Mouse (Mus musculus): ENCODE data around the gene Ccnd2. TPM values are rescaled to one million over a fixed set of nuclear protein-coding genes. Genes with fewer than 3 reads are reported as not detected.

Gene Ccnd2
- polyA plus RNA-seq, 1 experiment from 2014 or later: 286 TPM

- Histone ChIP-seq H3K27me3 (replicated peaks; ENCODE audit: insufficient read depth, low read length) (no peaks in the 10 kb centered on the region), H3K9ac (replicated peaks; ENCODE audit: low read depth) (no peak overlapping the region), H3K4me2 (replicated peaks; ENCODE audit: low read depth, low read length) (no peak overlapping the region), H3K9me3 (ENCODE audit: low read length) (no peaks in the 10 kb centered on the region), H3K27ac (ENCODE audit: low read length) (no peak overlapping the region), H3K36me3 (ENCODE audit: insufficient read depth, low read length) (0 out of 2 replicates have a peak, but pooled peaks cover 2% of the 10 kb centered on the region), H3K4me3 (ENCODE audit: low read depth, low read length) (no peak overlapping the region), H3K4me1 (ENCODE audit: insufficient read depth, low read depth, low read length) (no peaks in the 10 kb centered on the region)
- no peak for DNase-seq (ENCODE audit: low spot score)
- ATAC-seq: no peak
- 51% methylated on average over 4 of the region's 4 CpGs for WGBS
- peak; percentile 37 for TF ChIP-seq CTCF (IDR thresholded peaks at IDR 0.05)
- TF ChIP-seq EP300 (IDR thresholded peaks at IDR 0.05): no peak
Observed at GRCm38 (mm10) chr6:127086739-127087138, 65.3 kb downstream of the Ccnd2 start.

DNA sequence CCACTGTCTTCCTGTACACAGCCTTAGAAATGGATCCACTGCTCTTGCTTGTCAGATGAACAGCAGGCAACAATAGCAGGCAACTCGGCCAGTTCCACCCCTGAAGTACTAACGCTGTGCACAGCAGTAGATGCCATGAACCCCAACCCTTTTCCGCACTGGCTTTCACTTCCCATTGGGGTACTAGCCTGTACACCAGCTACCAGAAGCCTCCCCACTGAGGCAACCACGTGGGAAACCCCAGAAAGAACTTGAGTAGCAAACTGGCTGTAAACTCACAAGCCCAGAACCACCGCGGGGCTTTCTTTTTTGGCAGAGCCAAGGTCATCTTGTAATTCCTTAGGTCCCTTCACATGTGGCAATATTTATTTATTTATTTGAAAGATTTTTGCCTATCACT lies 70.2 kb downstream of the Ccnd2 start:
- Histone ChIP-seq H3K9ac (replicated peaks; ENCODE audit: low read depth) (no peak overlapping the region), H3K4me1 (ENCODE audit: insufficient read depth, low read depth, low read length) (no peaks in the 10 kb centered on the region), H3K27me3 (replicated peaks; ENCODE audit: insufficient read depth, low read length) (peaks cover 19% of the 10 kb centered on the region), H3K27ac (ENCODE audit: low read length) (no peak overlapping the region), H3K36me3 (ENCODE audit: insufficient read depth, low read length) (no peaks in the 10 kb centered on the region), H3K4me2 (replicated peaks; ENCODE audit: low read depth, low read length) (no peak overlapping the region), H3K9me3 (ENCODE audit: low read length) (no peaks in the 10 kb centered on the region), H3K4me3 (ENCODE audit: low read depth, low read length) (no peak overlapping the region)
- DNase-seq (ENCODE audit: low spot score) (no peak), ATAC-seq (no peak)
- WGBS: 71% methylated on average over 6 of the region's 6 CpGs
- no peak for TF ChIP-seq EP300 (IDR thresholded peaks at IDR 0.05)
- TF ChIP-seq CTCF (IDR thresholded peaks at IDR 0.05): no peak

GRCm38 (mm10) chr6:127079867-127080731 lies 71.9 kb downstream of the Ccnd2 start:
- H3K4me3 ChIP-seq (ENCODE audit: low read depth, low read length): peak overlapping the region; percentile 33
- no peak overlapping the region for H3K27ac ChIP-seq (ENCODE audit: low read length)
- H3K4me2 ChIP-seq (replicated peaks; ENCODE audit: low read depth, low read length): peak overlapping the region; percentile 69
- peak; percentile 70 for DNase-seq (ENCODE audit: low spot score)
- H3K4me1 ChIP-seq (ENCODE audit: insufficient read depth, low read depth, low read length): no peaks in the 10 kb centered on the region
- peak; percentile 71 for ATAC-seq
- no peaks in the 10 kb centered on the region for H3K9me3 ChIP-seq (ENCODE audit: low read length)
- H3K27me3 ChIP-seq (replicated peaks; ENCODE audit: insufficient read depth, low read length): peaks cover 19% of the 10 kb centered on the region
- TF ChIP-seq CTCF (IDR thresholded peaks at IDR 0.05) (peak; percentile 63), EP300 (IDR thresholded peaks at IDR 0.05) (no peak)
- H3K9ac ChIP-seq (replicated peaks; ENCODE audit: low read depth): no peak overlapping the region
- 3% methylated on average over 45 of the region's 59 CpGs for WGBS
- no peaks in the 10 kb centered on the region for H3K36me3 ChIP-seq (ENCODE audit: insufficient read depth, low read length)

Other genes with a start within 250 kb of the Ccnd2 start
- gene Dyrk4, start 230.4 kb downstream of the Ccnd2 start, polyA plus RNA-seq (2015; fragmentation: Nextera tagmentation; extraction: Ambion mirVana): 0.23 and 0.37 TPM in 2 replicates
- gene Rad51ap1, start 212.6 kb downstream of the Ccnd2 start, polyA plus RNA-seq (2015; fragmentation: Nextera tagmentation; extraction: Ambion mirVana): 5.3 and 7.5 TPM in 2 replicates
- 12.3 and 13.7 TPM in 2 replicates for gene D6Wsu163e, start 212.2 kb downstream of the Ccnd2 start, polyA plus RNA-seq (2015; fragmentation: Nextera tagmentation; extraction: Ambion mirVana)
- gene Fgf6, start 136.6 kb downstream of the Ccnd2 start, polyA plus RNA-seq (2015; fragmentation: Nextera tagmentation; extraction: Ambion mirVana): not detected in 2 replicates
- gene Fgf23, start 79.3 kb downstream of the Ccnd2 start, polyA plus RNA-seq (2015; fragmentation: Nextera tagmentation; extraction: Ambion mirVana): not detected in 2 replicates
- 1.9 and 2.1 TPM in 2 replicates for gene Tigar, start 42.6 kb downstream of the Ccnd2 start, polyA plus RNA-seq (2015; fragmentation: Nextera tagmentation; extraction: Ambion mirVana)